Mouse (Mus musculus) gastrocnemius, postnatal 14 days (tissue): Measurements from ENCODE around the gene Tas2r140. TPM values are rescaled to one million over a fixed set of nuclear protein-coding genes. Genes with fewer than 3 reads are reported as not detected.

Source experiments
- DNase-seq: peaks from one replicate; pipeline ENCODE4 v3.0.0; 2021; ENCODE audit warnings: mixed read lengths
- intact Hi-C: fragments of 180-260 bp; cut with DNase I; formaldehyde crosslinking; loops from one replicate; pipeline ENCODE4 v1.15.1; 2025; ENCODE audit warnings: low total_unique reads
- long read RNA-seq, 2 experiments: library from polyadenylated mRNA; stranded (forward); transcript quantifications; one replicate each; pipeline ENCODE4 v2.0.0; 2021
- total RNA-seq, 2 experiments: library from RNA; stranded (reverse); gene quantifications; 2 replicates each; pipeline ENCODE4 v1.2.3; 2021

Gene Tas2r140
- total RNA-seq, result not detected
- long read RNA-seq, experiment 1, result 0 reads
- long read RNA-seq, experiment 2, result 0 reads

GRCm38 (mm10) chr6:133055716-133056115 lies at the start of gene Tas2r140:
Tas2r140 (minus strand) TSS chr6:133055816.
- intact Hi-C loops, result no loop called here
- DNase-seq, result no peak

GRCm38 (mm10) chr6:133104609-133104921 lies 48.9 kb upstream of the Tas2r140 start, which contains the start of gene Smim10l1:
Smim10l1 (plus strand) TSS chr6:133104909.
- no peak for DNase-seq
- intact Hi-C loops, result no loop called here

GRCm38 (mm10) chr6:133102430-133102829 lies 46.8 kb upstream of the Tas2r140 start:
- DNase-seq, result no peak
- intact Hi-C loops, result no loop called here

- DNase-seq, result no peak
- intact Hi-C loops, result no loop called here
Observed at GRCm38 (mm10) chr6:133092226-133092625, 36.6 kb upstream of the Tas2r140 start.

- no peak for DNase-seq
Observed at GRCm38 (mm10) chr6:133037001-133037400, 18.6 kb downstream of the Tas2r140 start, which contains the start of gene Tas2r103. Tas2r103 (minus strand) TSS chr6:133037101.

More at GRCm38 (mm10) chr6:133037001-133037400, 18.6 kb downstream of the Tas2r140 start, which contains the start of gene Tas2r103:
- intact Hi-C loops, result no loop called here

Other genes with a start within 250 kb of the Tas2r140 start
- gene Tas2r123, start 208.7 kb downstream of the Tas2r140 start, total RNA-seq, result not detected
- not detected for gene Tas2r116, start 200.4 kb downstream of the Tas2r140 start, total RNA-seq
- not detected for gene Tas2r110, start 187.8 kb downstream of the Tas2r140 start, total RNA-seq
- gene Tas2r113, start 162.8 kb downstream of the Tas2r140 start, total RNA-seq, result not detected
- gene Tas2r125, start 146.2 kb downstream of the Tas2r140 start, total RNA-seq, result not detected
- gene Tas2r129, start 104.7 kb downstream of the Tas2r140 start, total RNA-seq, result not detected
- not detected for gene Tas2r131, start 97.9 kb downstream of the Tas2r140 start, total RNA-seq
- gene Tas2r109, start 74.9 kb downstream of the Tas2r140 start, total RNA-seq, result not detected
- gene Tas2r103, start 18.7 kb downstream of the Tas2r140 start, total RNA-seq, result not detected
- 10 to 100 TPM; 74.5 to 77.7 TPM for gene Smim10l1, start 49.1 kb upstream of the Tas2r140 start, total RNA-seq
- not detected for gene 5530400C23Rik, start 236.4 kb upstream of the Tas2r140 start, total RNA-seq